Mouse (Mus musculus): ENCODE data around the gene Efcab5.

GRCm38 (mm10) chr11:77214142-77214692, 25.4 kb upstream of the Efcab5 start:
- TF ChIP-seq HCFC1 (IDR thresholded peaks at IDR 0.05; ENCODE audit: borderline replicate concordance, insufficient read depth, low read length), result no peak
- no peak for TF ChIP-seq MAFK (IDR thresholded peaks at IDR 0.05; ENCODE audit: insufficient read depth, low read depth, low read length)
